Mouse (Mus musculus): ENCODE measurements at regions not wholly inside any gene's neighbourhood (a gene's known extent, or its start where the extent isn't known, plus 50 kb on each side); places are given as distances from the start of the nearest gene placed in this dataset.

DNA sequence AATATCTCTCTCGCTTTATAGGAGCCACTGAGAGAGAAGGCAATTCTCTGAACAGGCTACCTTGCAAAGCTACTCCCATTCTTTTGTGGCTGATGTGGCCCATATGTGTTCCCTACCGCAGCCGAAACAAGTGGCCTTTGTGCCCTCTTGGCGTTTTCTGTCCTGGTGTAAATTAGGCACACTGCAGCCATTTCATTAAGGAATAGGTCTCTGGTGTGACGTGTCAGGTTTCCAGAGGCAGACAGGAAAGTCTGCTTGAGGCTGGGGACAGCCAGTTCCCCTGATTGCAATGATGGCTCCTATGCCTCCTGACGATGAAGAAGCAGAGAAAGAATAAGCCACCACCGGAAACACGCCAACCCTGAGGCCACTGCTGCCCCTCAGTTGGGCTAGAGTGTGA is 59.3 kb upstream of the Bcor start:
- no peak for DNase-seq

DNA sequence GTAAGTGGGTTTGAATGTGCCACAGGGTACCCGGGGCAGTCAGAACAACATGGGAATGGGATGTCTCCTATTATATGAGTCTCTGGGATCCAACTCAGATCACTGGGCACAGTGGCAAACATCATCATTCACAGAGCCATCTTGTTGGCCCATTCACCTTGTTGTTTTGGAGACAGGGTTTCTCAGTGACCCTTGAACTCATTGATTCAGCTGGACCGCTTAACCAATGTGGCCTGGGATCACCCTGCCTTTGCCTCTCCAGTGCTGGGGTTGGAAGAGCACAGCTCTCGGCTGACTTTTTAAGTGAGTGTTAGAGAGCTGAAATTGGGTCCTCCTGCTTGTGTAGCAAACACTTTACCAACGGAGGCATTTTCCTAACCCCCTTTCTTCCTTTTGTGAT is 64.2 kb upstream of the Bcor start:
- no peak for DNase-seq

GRCm38 (mm10) chrX:12225116-12225891 is 65.1 kb upstream of the Bcor start:
- DNase-seq = peak; percentile 18

- DNase-seq = no peak
Measured at GRCm38 (mm10) chrX:12225892-12226206, 65.7 kb upstream of the Bcor start.

GRCm38 (mm10) chrX:12240505-12241011 is 80.4 kb upstream of the Bcor start:
- DNase-seq = peak; percentile 84

DNA sequence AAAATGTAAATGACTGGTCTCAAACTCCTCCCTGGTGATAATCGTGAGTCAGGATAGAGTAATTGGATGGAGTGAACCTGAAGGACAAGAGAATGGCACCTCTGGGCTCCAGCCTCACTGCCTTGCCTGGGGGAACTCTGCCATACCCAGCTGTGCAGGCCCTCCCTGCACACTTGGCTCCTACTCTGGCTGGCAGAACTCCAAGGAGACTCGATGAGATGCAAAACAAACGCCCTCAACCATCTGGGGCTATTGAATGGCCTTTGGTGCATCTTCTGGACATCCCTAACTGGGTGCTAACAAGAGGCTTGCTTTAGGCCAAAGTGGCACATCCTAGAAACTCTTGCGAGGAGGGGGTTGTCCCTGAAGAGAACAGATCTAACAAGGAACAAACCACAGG is 81.6 kb upstream of the Bcor start:
- DNase-seq = peak; percentile 36

DNA sequence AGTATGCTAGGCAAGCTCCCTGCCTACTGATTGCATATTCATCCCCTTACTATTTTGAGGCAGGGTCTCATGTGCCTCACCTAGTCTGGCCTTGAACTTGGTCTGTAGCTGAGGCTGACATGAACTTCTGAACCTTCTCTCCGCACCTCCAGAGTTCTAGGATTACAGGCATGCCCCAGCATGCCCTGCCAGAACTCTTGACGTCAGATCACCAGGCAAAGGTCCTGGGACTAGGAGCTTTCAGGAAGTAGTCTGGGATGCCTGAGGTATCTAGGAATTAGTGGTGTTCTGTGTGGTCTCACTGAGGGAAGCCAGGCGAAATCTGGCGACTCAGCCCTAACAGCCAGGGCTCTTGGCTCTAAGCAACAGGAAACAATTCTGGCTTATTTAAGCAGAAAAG is 88.9 kb upstream of the Bcor start:
- no peak for DNase-seq

DNA sequence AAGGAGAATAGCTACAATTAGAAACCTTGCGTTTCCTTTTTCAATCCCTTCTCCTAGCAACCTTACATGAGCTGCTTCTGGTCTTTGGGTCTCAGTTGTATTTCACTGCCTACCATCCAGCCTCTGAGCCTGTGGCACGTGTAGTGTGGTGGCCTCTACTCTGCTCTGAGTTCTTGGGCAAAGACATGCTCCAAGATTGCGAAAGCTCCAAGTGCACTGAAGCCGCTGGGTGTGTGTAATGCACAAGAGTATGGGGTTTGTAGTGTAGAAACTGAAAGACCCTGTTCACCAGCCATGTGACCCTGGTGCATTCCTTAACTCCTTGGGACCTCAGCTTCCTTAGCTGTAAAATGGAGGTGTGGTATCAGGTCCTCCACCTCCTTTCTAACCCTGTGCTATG is 89.8 kb upstream of the Bcor start:
- DNase-seq = no peak

GRCm38 (mm10) chrX:12251853-12252679 is 91.9 kb upstream of the Bcor start:
- peak; percentile 86 for DNase-seq

DNA sequence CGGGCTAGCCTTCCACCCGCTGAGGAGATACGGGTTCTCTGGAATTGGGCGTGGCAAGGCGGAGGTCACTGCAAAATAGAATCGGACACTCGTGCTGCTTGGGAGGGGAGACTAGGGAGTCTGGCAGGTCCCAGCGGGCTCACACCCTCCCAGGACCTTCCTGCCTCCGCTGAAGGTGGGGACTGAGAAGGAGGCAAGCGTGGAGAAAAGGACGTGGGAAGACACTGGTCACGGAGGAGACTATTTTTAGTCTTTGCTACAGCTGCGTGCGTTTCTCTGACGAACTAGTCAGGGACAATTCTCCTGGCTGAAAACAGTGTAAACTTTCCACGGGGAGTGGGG is 92.5 kb upstream of the Bcor start:
- DNase-seq = no peak

DNA sequence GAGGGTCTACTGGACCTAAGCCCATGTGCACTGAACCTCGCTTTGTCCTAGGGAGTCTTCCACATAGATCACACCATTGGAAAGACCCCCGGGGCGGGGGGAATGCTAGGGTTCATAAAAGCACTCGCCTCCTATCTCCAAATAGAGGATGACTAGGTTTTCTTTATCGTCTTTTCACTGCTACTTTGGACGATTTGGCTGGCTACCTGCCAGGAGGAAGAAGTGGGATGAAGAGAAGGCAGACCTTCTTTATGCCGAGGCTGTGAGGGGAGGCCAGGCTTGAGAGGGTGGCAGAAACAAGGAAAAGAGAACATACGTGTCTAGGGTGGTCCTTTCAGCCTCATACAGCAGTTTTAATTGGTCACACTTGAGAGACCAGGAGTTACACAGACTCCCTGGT is 96.6 kb upstream of the Bcor start:
- DNase-seq = no peak

DNA sequence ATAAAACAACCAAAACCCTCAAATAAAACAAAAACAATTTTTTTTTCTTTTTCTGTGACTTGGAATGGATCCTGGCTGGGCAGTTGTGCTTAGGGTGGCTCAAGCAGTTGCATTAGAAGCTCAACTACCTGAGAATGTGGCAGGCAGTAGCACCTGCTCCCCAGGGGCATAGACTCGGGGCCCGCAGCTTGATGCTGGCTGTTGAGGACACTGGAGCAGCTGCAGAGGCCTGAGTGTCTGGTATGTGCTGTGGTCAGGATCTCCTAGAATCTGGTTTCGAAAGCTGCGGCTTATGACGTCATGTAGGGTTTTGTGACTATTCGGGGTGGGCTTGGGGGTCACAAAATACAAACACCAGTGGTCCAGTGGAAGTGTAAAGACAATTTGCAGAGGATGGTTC is 103.7 kb upstream of the Bcor start:
- no peak for DNase-seq

- DNase-seq = no peak
Measured at GRCm38 (mm10) chrX:12284741-12285140, 124.6 kb upstream of the Bcor start.

DNA sequence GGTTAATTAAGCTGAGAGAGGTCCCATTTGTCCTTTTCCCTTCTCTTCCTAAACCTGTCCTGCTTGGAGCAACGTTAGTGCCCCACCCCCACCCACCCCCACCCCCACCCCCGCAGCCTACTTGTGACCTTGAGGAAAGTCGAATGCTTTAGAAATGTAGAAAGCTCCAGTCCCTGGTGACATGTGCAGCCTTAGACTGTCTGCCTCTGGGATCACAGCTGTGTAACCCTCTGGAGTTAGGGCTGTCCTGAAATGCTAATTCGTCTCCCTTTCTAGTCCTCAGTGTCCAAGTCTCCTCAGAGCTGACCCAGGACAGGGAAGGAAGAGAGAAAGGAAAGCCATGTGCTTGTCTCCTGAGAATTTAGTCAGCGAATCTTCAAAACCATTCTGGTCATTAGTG is 125.0 kb upstream of the Bcor start:
- DNase-seq = no peak

DNA sequence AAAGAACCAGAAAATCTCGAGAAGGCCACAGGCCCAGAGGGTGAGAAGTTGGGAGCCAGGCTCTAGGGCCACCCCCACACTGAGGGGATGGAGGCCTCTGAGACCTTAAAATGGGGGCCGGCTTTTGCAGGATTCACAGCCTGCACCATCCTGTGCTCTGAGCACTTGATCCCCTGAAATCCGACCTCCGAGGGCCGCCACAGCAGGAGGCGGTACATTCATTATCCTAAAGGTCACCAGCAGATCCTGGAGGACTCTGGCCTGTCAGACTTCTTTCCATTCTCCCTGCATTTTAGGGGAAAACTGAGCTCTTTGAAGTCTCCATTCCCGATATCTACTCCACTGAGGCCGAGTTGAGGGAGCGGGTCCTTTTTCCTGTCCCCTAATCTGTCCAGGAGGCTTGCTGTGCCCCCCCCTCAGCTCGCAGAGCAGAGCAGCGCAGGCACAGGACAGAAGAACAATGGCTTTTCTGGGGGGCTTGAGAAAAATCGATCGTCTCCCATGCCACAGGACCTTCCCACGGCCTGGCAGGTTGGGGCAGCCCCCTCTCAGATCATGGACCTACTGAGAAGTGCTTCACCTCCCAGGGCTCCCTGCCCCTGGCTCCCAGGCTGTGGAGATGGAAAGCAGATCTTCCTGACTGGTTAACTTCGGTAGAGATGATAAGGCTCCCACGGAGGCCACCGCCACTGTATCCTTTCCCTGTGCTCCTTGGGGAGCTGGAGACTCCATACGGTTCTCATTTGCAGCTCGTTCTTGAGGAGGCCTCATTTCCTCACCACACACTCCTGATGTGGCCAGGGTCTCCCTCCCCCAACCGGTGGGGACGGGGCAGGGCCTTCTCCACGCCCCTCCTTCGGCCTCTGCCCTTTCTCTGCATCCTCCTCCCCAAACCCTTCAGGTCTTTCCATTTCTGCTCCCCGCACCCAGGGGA is 126.1 kb upstream of the Bcor start:
- no peak for DNase-seq

DNA sequence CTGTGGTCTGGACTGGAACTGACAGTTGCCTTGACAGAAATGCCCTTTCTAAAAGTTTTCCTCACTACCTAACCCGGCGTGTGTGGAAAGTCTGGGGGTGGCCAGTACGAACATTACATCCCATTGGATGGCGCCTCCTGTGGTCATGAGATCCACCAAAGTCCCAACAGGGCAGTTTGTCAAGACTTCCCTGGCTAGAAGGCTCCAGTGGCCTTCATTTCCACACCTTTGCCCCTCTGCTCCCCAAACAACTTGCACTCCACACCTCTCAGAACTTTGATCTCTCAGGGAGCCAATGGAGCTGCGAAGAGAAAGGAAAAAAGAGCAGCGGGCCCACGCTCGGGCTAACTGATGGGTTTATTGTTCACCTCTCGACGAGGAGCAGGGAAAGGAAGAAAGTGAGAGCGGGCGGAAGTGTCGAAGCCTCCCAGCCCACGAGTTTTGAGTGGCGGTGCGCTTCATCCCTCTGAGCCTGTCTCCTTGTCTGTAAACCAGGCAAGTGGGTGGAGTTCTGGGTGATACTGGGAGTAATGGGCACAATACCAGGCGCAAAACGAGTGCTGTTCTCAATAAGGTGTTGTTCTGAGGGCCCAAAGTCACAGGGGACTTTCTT is 126.9 kb upstream of the Bcor start:
- no peak for DNase-seq

- peak; percentile 43 for DNase-seq
Measured at GRCm38 (mm10) chrX:12287656-12288561, 127.8 kb upstream of the Bcor start.

- no peak for DNase-seq
Measured at GRCm38 (mm10) chrX:12288562-12289117, 128.5 kb upstream of the Bcor start.

- no peak for DNase-seq
Measured at GRCm38 (mm10) chrX:12293146-12293545, 133.0 kb upstream of the Bcor start.

DNA sequence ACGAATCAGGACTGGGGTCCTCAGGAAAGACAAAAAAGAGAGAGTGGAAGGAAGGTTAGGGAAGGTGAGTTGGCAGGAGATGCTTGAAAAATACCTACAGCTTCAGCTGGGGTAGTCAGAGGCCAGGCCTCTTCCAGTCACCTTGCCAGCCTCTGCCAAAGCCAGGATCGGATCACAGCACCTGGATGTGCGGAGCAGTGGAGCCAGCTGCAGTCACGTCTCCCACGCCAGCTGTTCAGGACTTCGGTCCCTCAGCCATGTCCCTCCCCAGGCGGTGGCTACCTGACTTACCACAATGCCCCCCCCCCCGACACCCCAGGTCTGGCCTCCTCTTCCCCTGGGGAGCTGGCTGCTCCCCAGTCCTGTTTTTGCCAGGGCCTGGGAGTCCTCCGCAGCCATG is 134.3 kb upstream of the Bcor start:
- DNase-seq = no peak

GRCm38 (mm10) chrX:12294941-12295340 is 134.8 kb upstream of the Bcor start:
- no peak for DNase-seq
